Mouse (Mus musculus) heart, postnatal 0 days (tissue): ENCODE data around the gene Shc2.

Experiments
- CTCF ChIP-seq: IDR thresholded peaks from 2 replicates; pipeline ENCODE4 v1.5.1; 2016; ENCODE audit warnings: antibody characterized with exemption, control low read depth, low read depth
- EP300 ChIP-seq: IDR thresholded peaks from 2 replicates; pipeline ENCODE4 v1.6.1; 2016; ENCODE audit warnings: antibody characterized with exemption, low read depth

- TF ChIP-seq CTCF (no peak), EP300 (no peak)
These were observed 60.3 kb downstream of the Shc2 start for GRCm38 (mm10) chr10:79577376-79577775.
